Mouse (Mus musculus) lung, postnatal 0 days (tissue): ENCODE data around the gene Nr1d2.

Experiments
- CTCF ChIP-seq: IDR thresholded peaks from 2 replicates; pipeline ENCODE4 v1.5.1; 2016; ENCODE audit warnings: antibody characterized with exemption, mild to moderate bottlenecking
- EP300 ChIP-seq: IDR thresholded peaks from 2 replicates; pipeline ENCODE4 v1.6.1; 2016; ENCODE audit warnings: antibody characterized with exemption, mild to moderate bottlenecking, control low read depth

DNA sequence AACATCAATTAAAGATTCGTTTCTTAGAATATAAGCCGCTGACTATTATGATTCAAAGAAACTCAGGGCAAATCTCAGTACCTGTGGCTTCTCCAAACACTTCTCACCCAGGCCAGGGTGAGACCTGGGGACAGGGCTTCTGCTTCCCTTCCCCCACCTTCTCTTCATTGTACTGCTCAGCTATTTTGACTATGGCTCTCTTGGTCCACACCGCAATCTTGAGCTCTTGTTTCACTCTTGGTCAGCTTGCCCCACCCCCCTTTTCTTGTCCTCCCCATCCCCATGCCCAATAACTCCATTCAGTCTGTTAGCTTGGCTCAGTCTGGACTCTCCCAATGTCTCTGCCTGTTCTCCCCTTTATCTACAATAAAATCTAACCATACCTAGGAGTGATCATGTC, 46.5 kb upstream of the Nr1d2 start:
- TF ChIP-seq CTCF (no peak), EP300 (no peak)
